Mouse (Mus musculus) ES-Bruce4 (cell line): Measurements from ENCODE around the gene Adamtsl5.

Experiments used
- CTCF ChIP-seq: IDR thresholded peaks from one replicate; pipeline ENCODE4 v1.8.1; 2011; ENCODE audit warnings: low read depth, low read length
- EP300 ChIP-seq: IDR thresholded peaks from 2 replicates; pipeline ENCODE4 v1.6.1; 2011; ENCODE audit warnings: low read depth, low read length; ENCODE audit not compliant: insufficient read depth
- POLR2A ChIP-seq: IDR thresholded peaks from one replicate; pipeline ENCODE4 v1.8.1; 2011; ENCODE audit warnings: low read length; ENCODE audit not compliant: insufficient read depth

DNA sequence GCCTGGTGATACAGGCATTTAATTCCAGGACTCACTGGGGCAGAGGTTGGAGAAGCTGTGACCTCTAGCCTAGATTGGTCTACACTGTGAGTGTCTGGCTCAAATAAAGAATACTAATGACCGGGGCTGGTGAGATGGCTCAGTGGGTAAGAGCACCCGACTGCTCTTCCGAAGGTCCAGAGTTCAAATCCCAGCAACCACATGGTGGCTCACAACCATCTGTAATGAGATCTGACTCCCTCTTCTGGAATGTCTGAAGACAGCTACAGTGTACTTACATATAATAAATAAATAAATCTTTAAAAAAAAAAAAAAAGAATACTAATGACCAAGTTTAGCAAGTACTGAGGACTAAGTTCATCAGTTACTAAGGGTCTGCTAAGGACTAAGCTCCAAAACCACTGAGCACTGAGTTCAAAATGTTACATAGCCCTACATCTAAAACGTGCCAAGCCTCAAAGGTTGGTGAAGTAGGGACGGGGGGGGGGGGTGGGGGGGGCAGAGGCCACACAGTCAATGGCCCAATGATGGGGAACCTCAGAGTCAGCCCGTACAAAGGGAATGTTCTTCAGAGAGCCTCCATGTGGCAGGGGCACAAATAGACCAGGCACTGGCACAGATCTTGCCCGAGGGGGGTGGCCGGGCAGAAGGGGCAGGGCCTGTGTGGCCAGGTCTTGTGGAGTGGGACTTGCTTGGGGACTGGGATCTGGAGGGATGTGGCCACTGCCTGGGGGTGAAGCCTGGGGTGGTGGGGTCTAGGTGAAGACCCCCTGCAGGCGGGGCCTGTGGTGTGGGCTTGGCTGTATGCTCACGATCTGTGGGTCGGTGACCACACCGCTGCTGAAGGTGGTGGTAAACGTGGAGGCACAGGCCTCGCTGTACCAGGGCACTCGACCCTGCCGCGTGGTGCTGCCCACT, 23.8 kb downstream of the Adamtsl5 start:
- no peak for TF ChIP-seq CTCF
- TF ChIP-seq EP300: no peak
- TF ChIP-seq POLR2A: no peak
